Mouse (Mus musculus) ES-Bruce4 (cell line): ENCODE results near the gene Glo1.

Source experiments
- CTCF ChIP-seq: IDR thresholded peaks from one replicate; pipeline ENCODE4 v1.8.1; 2011; ENCODE audit warnings: low read depth, low read length
- EP300 ChIP-seq: IDR thresholded peaks from 2 replicates; pipeline ENCODE4 v1.6.1; 2011; ENCODE audit warnings: low read depth, low read length; ENCODE audit not compliant: insufficient read depth

GRCm38 (mm10) chr17:30594407-30594806, 32.3 kb downstream of the Glo1 start:
- TF ChIP-seq CTCF, result no peak
- TF ChIP-seq EP300, result no peak
